Mouse (Mus musculus) A20 (cell line): ENCODE results near the gene Prune1.

Experiments used
- DNase-seq: peaks from one replicate; pipeline ENCODE4 v3.0.0-alpha.2; 2011; ENCODE audit warnings: low read depth, low spot score

The Prune1 gene

GRCm38 (mm10) chr3:95277149-95277551 is 4.7 kb downstream of the Prune1 start:
- DNase-seq: no peak

- no peak for DNase-seq
Observed at GRCm38 (mm10) chr3:95276428-95276934, 5.4 kb downstream of the Prune1 start.

- no peak for DNase-seq
Observed at GRCm38 (mm10) chr3:95275161-95275560, 6.7 kb downstream of the Prune1 start.

- no peak for DNase-seq
Observed at GRCm38 (mm10) chr3:95274453-95274852, 7.4 kb downstream of the Prune1 start.

GRCm38 (mm10) chr3:95273471-95273870 is 8.4 kb downstream of the Prune1 start:
- no peak for DNase-seq

- DNase-seq: no peak
Observed at GRCm38 (mm10) chr3:95270766-95271364, 11.0 kb downstream of the Prune1 start.

- no peak for DNase-seq
Observed at GRCm38 (mm10) chr3:95269789-95270188, 12.1 kb downstream of the Prune1 start.

GRCm38 (mm10) chr3:95267855-95268254 is 14.0 kb downstream of the Prune1 start:
- no peak for DNase-seq

- DNase-seq: no peak
Observed at GRCm38 (mm10) chr3:95266052-95266451, 15.8 kb downstream of the Prune1 start.

GRCm38 (mm10) chr3:95264724-95265123 is 17.2 kb downstream of the Prune1 start:
- DNase-seq: no peak

GRCm38 (mm10) chr3:95263089-95263739 is 18.7 kb downstream of the Prune1 start:
- DNase-seq: peak; percentile 68

- no peak for DNase-seq
Observed at GRCm38 (mm10) chr3:95261975-95262374, 19.9 kb downstream of the Prune1 start.

- no peak for DNase-seq
Observed at GRCm38 (mm10) chr3:95256931-95257330, 24.9 kb downstream of the Prune1 start.

GRCm38 (mm10) chr3:95250783-95251424 is 31.0 kb downstream of the Prune1 start, which contains the start of gene Bnipl:
Gene Bnipl, minus strand, starts transcription at chr3:95251193.
- no peak for DNase-seq

GRCm38 (mm10) chr3:95250361-95250760 is 31.5 kb downstream of the Prune1 start:
- no peak for DNase-seq

GRCm38 (mm10) chr3:95247660-95248336 is 34.1 kb downstream of the Prune1 start:
- DNase-seq: no peak

GRCm38 (mm10) chr3:95246465-95247231 is 35.2 kb downstream of the Prune1 start:
- no peak for DNase-seq

- DNase-seq: no peak
Observed at GRCm38 (mm10) chr3:95243086-95243485, 38.8 kb downstream of the Prune1 start.

GRCm38 (mm10) chr3:95241498-95241897 is 40.4 kb downstream of the Prune1 start, which contains the start of gene Gm128:
Gene Gm128, minus strand, starts transcription at chr3:95241598.
- DNase-seq: no peak

GRCm38 (mm10) chr3:95240900-95241299 is 41.0 kb downstream of the Prune1 start:
- DNase-seq: no peak

- DNase-seq: no peak
Observed at GRCm38 (mm10) chr3:95239971-95240370, 41.9 kb downstream of the Prune1 start.
